Mouse (Mus musculus) ovary, adult 18-20 months (tissue): ENCODE measurements around the gene Atxn7.

Source experiments
- DNase-seq: peaks from one replicate; pipeline ENCODE4 v3.0.0; 2022; ENCODE audit warnings: low spot score, mixed read lengths

Atxn7 gene

DNA sequence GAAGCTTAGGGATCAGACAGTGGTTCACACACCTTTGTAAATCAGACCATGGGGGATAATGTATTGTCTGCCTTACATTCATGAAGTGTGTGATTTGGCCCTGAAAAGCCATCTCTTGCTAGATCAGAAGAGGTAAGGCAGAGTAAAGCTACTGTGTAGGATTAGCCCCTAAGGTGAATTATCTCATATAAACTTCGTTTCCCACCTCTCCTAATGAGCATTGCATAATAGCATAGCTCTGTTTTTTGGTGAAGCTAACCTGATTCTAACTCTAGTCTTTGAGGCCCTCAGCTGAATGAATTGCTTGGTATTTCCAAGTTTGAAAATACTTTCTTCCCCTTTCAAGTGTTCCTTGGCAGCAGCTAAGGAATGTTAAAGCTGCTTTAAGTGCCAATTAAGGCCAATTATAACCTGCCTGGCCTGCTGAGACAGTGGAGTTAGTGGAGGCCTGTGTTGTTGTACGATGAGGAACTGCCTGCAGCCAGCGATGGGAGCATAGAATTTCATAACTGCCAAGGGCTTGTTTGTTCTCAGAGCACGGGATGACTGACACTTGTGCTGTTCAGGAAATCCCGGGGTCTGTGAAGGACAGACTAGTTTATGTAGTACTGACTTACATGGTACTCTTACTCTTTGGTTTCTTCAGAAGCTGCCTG lies 103.4 kb downstream of the Atxn7 start:
- DNase-seq = no peak

GRCm38 (mm10) chr14:14065142-14065498 lies 103.9 kb downstream of the Atxn7 start:
- no peak for DNase-seq

GRCm38 (mm10) chr14:14066241-14066640 lies 105.0 kb downstream of the Atxn7 start:
- DNase-seq = no peak

- peak; percentile 5 for DNase-seq
Observed at GRCm38 (mm10) chr14:14067648-14068472, 106.6 kb downstream of the Atxn7 start.

DNA sequence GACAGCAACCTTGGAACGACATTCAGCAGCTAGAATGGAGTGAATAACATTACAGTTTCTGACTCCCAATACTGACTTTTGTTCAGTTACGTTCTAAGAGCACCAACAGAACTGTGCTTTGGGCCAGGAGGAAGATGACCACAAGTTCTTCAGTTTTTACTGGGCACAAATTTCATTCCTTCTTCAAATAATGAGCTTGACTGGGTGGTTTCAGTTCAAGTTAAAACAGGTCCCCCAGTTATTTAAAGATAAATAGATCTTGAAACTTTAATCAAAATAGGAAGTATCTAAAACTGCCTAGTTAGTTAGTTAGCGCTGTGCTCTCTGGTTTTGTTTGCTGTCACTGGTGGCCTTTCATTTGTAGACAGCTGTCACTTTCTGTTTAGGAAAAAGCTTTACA lies 107.3 kb downstream of the Atxn7 start:
- DNase-seq = no peak

GRCm38 (mm10) chr14:14070541-14071315 lies 109.5 kb downstream of the Atxn7 start:
- no peak for DNase-seq

DNA sequence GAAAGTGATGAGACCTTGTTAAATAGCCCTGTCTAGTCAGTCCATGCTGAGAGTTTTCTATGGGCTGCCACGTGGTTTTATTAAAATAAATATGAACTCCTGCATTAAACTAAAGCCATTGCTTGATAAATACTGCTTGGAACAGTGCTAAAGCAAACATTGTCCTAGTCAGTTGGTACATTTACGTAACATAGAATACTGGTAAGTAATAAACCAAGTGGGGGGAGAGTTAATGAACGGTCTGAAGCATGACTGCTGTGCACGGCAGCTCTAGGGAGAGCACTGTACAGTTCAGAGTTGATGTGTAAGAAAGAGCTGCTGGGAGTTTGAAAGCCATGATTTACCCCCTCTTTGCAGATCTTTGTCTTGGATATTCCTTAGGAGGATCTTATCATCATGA lies 110.2 kb downstream of the Atxn7 start:
- no peak for DNase-seq

GRCm38 (mm10) chr14:14080604-14081194 lies 119.5 kb downstream of the Atxn7 start:
- no peak for DNase-seq

DNA sequence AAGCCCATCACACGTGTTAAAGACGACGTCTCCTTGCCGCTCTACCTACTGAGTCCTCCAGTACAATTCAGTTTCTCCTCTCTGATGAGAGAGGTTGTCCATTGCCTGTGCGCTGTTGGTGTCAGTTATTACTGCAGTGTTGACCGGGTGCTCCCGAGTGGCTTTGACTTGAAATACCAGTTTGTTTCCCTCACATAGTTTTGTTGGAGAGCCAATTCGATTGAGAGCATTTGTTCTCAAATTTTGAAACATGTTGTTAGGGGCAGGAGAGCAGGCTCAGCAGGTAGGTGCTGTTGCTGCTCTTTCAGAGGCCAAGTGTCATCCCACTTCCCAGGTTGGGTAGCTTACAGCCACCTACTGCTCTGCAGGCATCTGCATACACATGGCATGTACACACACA lies 122.6 kb downstream of the Atxn7 start:
- DNase-seq = no peak

GRCm38 (mm10) chr14:14086711-14087263 lies 125.5 kb downstream of the Atxn7 start:
- no peak for DNase-seq

DNA sequence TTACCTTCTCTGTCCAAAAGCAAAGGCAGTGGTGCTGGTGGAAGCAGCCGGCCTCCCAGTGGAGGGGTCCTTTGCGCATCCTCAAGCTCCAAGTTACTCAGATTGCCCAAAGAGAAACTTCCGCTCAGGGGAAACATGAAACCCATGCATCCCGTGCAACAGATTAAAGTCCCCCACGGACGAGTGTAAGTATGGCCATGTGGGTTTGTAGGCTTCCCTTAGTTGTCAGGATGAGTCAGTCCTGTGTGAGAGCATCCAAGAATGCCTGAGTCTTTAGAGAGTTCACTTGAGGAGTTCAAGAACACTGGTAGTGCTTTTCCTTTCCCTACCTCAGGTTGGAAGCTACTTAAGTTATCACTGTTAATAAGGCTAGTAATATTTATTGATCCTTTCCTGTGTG lies 126.1 kb downstream of the Atxn7 start:
- no peak for DNase-seq

GRCm38 (mm10) chr14:14088016-14088791 lies 127.0 kb downstream of the Atxn7 start:
- no peak for DNase-seq

DNA sequence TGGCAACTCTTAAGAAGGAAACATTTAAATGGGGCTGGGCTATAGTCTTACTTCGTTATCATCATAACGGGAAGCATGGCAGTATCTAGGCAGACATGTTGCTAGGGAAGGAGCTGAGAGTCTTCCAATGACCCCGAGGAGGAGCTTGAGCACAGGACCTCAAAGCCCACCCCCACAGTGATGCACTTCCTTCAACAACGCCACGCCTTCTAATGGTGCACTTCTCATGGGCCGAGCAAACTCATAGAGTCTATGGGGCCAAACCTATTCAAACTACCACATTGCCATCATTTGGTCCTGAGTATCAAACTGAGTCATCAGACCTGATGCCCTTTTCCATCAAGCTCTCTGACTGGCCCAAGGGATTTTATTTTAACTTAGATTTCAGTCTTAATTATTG lies 129.3 kb downstream of the Atxn7 start:
- no peak for DNase-seq

DNA sequence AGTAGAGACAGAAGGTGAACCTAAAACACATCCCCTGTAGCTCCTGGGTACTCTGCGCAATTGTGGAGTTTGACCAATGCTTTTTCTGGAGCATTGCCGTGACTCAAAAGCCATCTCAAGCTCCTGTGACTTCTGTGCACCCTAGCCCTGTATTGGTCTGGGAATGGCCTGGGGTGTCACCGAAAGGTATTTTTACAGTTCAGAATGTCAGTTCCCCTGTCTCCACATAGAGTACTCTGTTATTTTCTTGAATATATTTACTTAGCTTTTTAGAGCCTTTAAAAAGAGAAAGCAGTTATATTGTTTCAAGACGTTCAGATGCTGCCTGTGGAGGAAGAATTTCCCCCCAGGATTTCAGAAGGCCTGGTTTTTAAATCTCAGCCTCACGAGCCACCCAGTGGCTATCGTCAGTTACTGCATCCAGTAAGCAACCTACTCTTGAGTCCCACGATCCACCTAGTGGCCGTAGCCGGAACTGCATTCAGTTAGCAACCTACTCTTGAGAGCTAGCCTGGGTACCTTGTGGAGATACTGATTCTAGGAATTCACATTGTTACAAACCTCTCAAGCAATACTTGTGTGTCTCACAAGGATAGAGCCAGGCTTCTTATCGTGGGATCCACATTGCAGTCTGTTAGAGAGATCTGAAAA lies 137.2 kb downstream of the Atxn7 start:
- peak; percentile 36 for DNase-seq

GRCm38 (mm10) chr14:14100773-14101280 lies 139.6 kb downstream of the Atxn7 start:
- DNase-seq = no peak

GRCm38 (mm10) chr14:14101296-14101695 lies 140.1 kb downstream of the Atxn7 start:
- DNase-seq = no peak

DNA sequence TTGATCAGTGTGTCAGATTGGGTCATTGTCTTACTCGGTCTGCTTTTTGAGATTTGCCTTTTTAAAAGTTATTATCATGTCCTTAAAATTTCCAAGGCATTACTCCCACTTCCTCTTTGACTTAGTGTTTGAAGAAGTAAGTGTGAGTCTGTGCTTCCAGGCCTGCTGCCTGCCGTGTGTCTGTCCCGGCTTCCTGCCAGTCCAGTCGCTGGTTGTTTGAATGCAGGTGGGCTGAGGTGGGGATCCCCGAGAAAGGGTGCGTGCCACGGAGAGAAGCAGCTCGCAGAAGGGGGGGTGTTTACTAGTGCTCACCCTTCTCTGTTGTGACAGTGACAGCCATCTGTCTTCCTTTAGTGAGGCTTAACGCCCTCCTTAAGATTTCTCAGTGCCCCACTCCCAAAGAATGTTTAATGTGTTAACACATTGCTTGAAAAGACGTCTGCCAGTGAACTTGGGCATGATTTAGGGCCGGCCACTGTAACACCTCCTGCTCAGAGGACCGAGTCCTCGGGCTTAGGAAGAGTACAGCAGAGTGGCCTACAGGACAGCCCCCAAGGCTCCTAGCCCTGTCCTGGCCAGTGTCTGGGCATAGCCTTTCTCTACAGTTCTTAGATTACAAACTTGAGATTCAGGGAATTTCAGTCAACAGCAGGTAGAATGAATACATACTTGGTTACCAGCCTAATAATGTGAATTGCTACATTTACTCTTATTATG lies 143.1 kb downstream of the Atxn7 start:
- DNase-seq = no peak

GRCm38 (mm10) chr14:14104930-14105318 lies 143.7 kb downstream of the Atxn7 start:
- no peak for DNase-seq

GRCm38 (mm10) chr14:14110710-14111109 lies 149.5 kb downstream of the Atxn7 start:
- no peak for DNase-seq
